Mouse (Mus musculus) cerebellum, adult 9-10 months (tissue): ENCODE results near the gene 1600014C10Rik.

Source experiments
- DNase-seq: peaks from one replicate; pipeline ENCODE4 v3.0.0; 2022

Gene 1600014C10Rik

GRCm38 (mm10) chr7:38182962-38183687 is at the start of gene 1600014C10Rik:
1600014C10Rik (plus strand) TSS chr7:38183217.
- no peak for DNase-seq

- no peak for DNase-seq
Observed at GRCm38 (mm10) chr7:38134471-38134870, 48.5 kb upstream of the 1600014C10Rik start.

GRCm38 (mm10) chr7:38140324-38140723 is 42.7 kb upstream of the 1600014C10Rik start:
- no peak for DNase-seq

- DNase-seq, result peak; percentile 89
Observed at GRCm38 (mm10) chr7:38141747-38142545, 41.1 kb upstream of the 1600014C10Rik start.

DNA sequence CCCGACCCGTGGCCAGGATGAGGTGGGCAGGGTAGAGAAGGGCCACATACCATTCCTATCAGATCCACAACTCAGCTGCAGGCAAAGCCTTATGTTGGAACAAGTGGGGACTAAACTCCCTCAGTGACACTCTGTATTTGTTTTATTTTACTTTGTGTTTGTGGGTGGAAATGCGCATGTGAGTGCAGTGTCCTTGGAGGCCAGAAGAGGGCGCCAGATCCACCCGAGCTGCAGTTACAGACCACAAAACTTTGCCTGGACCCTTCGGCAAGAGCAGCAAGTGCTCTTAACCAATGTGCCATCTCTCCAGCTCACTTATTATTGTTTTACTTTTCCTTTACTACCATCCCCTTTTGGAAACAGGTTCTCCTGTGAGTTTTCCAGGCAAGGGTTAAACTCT is 35.5 kb upstream of the 1600014C10Rik start:
- DNase-seq, result no peak

DNA sequence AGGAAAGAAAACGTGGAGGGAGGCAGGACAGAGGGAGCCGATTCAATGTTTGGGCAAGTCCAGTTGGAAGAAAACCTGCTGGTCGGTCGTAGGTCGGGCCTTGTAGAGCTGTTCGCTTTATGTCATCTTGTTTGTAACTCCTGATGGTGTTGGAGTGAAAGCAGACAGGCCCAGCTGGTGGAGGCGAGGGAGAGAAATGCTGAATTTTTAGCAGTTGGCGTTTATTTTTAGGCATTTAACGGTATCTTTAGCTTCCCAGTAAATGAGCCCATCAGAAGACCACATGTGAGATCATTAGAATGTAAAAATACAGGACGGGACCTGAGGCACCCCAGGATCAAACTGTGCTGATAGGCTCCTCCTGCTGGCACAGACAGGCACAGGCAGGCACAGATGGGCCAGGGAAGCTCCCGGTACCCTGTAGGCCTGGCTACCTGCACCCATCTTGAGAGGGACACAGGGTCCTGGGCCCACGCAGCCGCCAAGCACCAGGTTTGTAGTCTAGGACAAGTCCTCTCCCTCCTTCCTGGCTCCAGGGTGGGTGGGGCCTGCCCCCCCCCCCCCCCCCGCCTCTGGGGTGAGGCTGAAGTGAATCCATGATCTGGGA is 31.2 kb upstream of the 1600014C10Rik start:
- DNase-seq, result no peak

GRCm38 (mm10) chr7:38152571-38152970 is 30.4 kb upstream of the 1600014C10Rik start:
- DNase-seq, result no peak

GRCm38 (mm10) chr7:38155829-38156228 is 27.2 kb upstream of the 1600014C10Rik start:
- no peak for DNase-seq

- no peak for DNase-seq
Observed at GRCm38 (mm10) chr7:38158764-38159458, 24.1 kb upstream of the 1600014C10Rik start.

- DNase-seq, result no peak
Observed at GRCm38 (mm10) chr7:38161438-38161837, 21.6 kb upstream of the 1600014C10Rik start.

- no peak for DNase-seq
Observed at GRCm38 (mm10) chr7:38163433-38164050, 19.5 kb upstream of the 1600014C10Rik start.

DNA sequence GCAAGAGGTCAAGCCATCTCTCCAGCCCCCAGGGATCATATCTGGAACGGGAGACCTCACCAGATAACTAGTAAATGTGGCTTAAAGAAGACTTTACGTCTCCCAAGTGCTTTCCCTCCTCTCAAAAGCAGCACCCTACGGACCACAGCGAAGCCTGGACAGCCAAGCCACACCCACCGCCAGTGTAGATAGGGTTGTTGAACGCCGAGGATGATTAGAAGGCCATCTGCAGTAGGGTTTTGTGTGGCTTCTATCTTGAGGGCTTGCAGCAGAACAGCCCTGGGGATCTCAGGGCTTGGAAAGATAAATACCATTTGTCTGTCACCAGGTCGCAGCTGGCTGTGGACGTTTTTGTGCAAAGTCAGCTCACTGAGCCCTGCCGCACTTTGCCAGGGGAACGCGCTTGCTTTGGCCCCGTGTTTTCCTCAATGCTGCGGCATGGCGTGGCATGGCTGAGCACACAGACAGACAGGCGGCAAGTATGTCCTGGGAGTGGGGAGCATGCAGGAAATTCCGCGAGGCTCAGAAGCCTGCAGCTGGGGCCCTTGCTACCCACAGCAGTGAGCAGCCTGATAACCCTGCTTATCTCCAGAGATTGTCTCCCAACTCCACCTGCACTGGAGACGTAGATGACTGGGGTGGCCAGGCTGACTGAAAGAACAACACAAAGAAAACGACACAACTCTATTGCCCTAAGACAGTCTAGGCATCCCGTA is 15.9 kb upstream of the 1600014C10Rik start:
- no peak for DNase-seq

- DNase-seq, result peak; percentile 52
Observed at GRCm38 (mm10) chr7:38167724-38168141, 15.3 kb upstream of the 1600014C10Rik start.

DNA sequence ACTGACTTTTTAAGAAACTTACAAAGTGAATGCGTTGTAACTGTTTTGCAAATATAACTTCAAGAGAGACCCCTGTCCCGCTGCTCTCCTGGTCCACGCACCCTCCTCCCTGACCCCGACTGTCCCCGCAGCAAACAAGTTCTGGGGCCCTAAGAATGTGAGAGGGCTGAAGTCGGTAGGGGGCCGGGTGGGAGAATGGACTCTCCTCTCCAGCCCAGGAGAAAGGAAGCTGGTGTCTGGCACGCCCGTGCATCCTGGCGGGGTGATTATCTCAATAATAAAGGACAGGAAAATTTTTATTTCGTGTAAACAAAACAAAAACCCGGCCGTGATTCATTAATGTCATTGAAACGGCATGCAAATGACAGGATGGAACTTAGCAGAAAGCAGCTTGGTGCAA is 9.1 kb upstream of the 1600014C10Rik start:
- DNase-seq, result no peak

DNA sequence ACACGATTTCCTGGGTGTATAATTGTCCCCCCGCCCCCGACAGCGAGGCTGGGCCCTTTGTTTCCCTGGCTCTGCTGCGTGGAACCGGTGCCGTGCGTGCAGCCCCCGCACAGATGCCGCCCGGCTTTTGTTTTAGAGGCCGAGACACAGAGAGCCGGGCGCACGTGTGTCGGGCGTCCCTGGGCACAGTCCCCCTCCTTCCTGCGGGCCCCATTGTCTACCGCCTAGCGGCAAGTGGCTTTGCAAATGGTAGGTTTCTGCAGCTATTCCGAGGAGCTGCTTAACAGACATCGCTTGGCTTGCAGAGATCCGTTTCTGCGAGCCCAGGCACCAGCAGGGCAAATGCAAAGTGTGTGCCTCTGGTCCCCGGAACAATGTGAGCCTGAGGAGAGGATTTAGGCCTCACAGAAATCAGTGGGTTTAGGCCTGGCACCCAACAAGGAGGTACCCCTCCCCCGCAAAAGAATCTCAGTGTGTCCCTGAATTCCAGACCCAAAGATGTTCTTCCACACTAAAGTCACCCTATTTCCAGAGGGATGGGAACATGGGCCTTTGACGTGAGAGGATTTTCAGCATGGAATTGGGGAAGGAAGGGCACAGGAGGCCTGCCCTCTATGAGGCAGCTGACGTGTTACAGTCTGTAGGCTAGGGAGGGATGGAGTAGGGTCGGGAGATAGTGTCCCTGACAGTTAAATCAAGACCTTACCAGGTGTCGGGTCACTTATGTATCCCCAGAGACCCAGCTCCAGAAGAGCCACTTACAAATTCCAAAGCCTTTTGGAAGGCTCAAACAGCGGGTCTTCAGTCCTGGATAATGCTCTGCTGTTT is 8.5 kb upstream of the 1600014C10Rik start:
- no peak for DNase-seq

DNA sequence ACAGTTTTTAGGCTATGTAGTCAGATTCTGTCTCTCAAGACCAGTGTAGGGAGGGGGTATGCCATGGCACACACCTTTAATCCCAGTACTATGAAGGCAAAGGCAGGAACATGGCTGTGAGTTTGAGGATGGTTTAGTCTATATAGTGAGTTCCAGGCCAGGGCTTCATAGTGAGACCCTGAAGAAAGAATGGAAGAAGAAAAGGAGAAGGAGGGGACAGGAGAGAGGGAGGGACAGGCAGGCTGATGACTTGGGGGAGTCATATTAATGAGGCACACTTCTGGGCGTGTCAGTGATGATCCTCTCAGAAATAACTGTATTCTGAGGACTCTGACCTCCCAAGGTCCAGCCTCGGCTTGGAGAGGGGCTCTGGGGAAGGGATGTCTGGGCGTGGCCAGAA is 7.0 kb upstream of the 1600014C10Rik start:
- DNase-seq, result no peak

DNA sequence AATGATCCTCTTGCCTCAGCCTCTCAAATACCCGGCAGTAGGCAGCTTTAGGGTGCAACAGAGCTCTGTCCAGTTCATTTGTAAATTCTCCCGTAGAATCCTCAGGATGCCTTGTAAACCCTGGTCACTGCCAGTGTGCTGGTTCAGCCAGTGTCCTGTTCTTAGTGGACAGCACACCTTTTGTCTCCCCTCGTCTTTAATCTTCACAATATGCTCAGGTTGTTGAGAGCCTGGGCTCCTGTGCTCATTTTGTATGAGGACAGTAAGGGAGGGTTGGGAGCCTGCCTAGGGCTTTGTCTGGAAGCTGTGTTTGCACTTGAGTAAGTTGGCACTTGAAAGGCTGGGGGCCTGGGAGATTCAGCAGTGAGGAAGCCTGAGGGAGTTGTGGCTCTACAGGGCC is 3.1 kb upstream of the 1600014C10Rik start:
- DNase-seq, result no peak

DNA sequence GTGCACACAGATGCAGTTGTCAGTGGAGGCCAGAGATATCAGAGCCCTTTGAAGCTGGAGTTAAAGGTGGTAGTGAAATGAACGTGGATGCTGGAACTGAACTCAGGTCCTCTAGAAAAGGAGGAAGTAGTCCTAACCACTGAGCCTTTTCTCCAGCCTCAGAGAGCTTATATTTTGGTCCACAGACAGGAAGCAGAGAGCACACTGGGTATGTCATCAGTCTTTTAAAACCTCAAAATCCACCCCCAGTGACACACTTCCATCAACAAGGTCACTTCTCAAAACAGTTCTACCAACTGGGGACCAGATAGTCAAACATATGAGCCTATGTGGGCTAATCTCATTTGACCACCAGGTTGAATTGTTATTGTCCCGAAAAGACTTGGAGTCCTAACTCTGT is 1.7 kb upstream of the 1600014C10Rik start:
- peak; percentile 22 for DNase-seq

DNA sequence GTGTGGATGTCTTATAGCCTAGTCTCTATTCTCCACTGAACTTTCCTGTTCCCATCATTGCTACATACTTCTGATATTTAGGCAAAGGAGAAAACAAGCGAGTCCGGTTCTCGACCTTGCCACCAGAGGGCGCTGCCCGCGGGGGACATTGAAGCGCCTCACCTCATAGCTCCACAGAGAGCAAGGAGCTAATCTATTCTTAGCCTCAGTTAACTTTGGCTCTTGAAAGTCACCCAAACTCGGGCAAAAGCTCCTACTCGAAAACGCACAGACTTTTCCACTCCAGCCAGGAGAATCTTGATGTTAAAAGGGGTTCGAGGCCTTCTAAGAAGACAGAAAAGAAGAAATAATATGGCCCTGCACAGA is 438 bp upstream of the 1600014C10Rik start:
- peak; percentile 93 for DNase-seq

- peak; percentile 92 for DNase-seq
Observed at GRCm38 (mm10) chr7:38183709-38184417, 846 bp downstream of the 1600014C10Rik start.

- peak; percentile 72 for DNase-seq
Observed at GRCm38 (mm10) chr7:38184418-38184745, 1.4 kb downstream of the 1600014C10Rik start.
